Mouse (Mus musculus): ENCODE results near the gene Dclk1.

Dclk1 gene

DNA sequence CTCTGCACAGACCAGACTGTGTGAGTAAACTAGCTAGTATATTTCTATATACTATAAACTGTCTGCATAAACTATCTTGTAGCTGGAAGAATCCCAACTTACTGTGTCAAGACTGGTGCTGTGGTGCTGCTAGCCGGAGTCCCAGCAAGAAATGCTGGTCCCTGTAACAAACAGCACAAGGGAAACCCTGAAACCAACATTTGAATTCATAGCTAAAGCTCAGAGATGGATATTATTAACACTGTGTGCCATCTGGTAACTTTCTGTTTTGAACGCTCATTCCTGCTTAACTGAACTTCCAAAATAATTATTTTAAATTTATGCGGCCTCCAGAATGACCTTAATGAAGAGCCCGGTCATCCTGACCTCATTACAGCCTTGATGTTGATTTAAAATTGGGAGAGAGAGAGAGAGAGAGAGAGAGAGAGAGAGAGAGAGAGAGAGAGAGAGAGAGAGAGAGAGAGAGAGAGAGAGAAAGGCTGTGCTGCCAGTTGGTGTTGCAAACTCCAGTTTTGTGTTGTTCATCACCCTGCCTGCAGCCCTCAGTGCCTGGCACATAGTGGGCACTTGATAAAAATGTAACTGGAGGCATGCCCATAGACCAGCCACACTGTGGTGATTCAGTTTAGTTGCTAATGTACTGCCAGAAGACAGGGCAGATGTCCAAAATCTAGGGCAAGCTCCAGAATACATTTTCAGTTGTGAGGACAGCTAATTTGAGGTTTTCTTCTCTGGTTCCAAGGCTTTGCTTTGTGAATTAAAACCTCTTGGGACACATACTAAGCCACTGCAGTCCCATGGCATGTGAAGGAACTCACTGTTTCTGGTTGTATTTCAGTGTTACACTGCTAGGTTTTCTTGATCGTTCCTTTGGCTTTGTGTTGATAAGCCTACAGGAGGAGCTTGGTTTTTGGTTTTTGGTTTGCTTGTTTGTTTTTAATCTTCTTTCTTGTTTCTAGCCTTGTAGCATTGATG, 205.6 kb downstream of the Dclk1 start:
- no peak for DNase-seq (ENCODE audit: extremely low read depth, low read depth, low spot score)

DNA sequence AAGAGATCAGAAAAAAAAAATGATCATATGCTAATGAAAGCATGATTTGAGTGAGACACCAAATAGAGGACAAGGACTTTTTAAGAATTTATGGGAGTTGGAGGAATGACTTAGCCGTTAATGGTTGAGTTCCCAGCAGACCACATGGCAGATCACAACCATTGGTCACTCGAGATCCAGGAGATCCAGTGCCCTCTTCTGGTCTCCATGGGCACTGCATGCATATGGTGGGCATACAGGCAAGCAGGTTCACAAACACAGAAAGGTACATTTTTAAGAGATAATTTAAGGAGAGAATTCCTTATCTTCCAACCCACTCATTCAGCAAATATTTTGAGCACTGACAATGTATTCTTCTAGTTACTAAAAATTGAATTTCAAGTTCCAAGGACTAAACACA, 207.0 kb downstream of the Dclk1 start:
- no peak for DNase-seq (ENCODE audit: extremely low read depth, low read depth, low spot score)

DNA sequence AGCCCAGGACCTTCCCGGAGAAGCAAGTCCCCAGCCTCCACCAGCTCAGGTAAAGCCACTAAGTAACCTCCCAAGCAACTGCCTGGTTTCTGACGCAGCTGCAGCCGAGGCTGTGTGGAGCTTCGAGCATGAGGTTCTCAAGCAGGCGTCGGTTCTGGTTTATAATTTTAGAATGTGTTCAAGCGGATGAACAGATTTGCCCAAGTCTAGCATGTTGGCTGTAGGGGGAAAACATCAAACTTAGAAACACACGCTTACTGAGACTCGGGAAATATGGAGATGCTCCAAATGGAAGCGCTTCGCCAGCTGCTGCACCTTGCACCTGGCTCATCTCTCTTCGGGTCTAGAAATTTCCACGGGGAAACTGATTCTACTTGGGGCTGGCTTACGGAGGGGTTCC, 208.9 kb downstream of the Dclk1 start:
- no peak for DNase-seq (ENCODE audit: extremely low read depth, low read depth, low spot score)

DNA sequence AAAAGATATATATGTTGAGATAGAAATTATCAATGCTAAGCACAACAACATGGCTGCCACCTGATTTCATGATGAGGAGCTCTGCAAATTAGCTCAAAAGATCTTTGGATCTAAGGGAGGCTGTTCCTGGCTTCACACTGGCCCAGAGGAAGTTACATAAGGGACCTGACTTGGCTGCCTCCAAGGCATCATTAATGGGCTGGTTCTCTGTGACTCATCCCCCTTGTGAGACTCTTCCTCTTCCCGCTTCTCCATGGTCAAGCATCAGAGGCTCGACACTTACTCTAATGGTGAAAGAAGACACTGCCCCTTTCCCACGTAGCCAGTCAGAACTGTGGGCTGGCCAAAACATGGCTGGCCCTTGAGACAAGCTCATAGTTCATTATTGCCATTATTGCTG, 209.7 kb downstream of the Dclk1 start:
- no peak for DNase-seq (ENCODE audit: extremely low read depth, low read depth, low spot score)

DNA sequence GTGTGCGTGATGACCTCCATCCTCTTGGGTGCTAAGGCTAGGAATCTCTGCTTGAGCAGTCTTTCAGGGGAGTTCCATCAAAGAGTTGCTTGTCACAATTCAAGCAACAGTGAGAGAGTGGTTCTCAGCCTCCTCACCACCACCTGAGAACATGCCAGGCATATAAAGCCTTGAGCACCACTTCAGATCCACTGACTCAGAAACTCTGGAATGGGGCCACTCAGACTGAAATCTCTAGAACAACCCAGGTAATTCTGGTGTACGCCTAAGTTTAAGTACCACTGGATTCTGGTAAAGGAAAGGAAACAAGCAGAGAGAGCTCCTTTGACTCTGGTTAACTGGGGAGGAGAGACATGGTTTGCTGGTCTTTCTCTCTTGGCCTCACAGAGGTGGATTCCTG, 210.3 kb downstream of the Dclk1 start:
- no peak for DNase-seq (ENCODE audit: extremely low read depth, low read depth, low spot score)

DNA sequence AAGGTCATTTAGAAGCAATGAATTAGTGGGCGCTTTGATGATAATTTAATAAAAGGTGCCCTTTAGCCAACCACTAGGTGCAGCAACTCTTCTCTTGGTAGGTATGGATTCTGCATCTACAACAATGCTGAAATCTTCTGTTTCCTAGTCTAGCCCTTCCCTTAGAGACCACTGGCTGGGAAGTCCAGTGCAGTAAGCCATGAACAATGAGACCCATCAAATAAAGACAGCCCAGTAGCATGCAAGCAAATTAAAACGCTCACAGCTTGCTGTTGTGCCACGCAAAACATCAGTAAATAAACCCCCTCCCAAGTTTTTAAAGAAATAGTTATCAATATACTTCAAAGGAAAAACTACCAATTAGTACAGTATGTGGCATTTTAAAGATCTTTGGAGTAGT, 218.9 kb downstream of the Dclk1 start:
- no peak for DNase-seq (ENCODE audit: extremely low read depth, low read depth, low spot score)

DNA sequence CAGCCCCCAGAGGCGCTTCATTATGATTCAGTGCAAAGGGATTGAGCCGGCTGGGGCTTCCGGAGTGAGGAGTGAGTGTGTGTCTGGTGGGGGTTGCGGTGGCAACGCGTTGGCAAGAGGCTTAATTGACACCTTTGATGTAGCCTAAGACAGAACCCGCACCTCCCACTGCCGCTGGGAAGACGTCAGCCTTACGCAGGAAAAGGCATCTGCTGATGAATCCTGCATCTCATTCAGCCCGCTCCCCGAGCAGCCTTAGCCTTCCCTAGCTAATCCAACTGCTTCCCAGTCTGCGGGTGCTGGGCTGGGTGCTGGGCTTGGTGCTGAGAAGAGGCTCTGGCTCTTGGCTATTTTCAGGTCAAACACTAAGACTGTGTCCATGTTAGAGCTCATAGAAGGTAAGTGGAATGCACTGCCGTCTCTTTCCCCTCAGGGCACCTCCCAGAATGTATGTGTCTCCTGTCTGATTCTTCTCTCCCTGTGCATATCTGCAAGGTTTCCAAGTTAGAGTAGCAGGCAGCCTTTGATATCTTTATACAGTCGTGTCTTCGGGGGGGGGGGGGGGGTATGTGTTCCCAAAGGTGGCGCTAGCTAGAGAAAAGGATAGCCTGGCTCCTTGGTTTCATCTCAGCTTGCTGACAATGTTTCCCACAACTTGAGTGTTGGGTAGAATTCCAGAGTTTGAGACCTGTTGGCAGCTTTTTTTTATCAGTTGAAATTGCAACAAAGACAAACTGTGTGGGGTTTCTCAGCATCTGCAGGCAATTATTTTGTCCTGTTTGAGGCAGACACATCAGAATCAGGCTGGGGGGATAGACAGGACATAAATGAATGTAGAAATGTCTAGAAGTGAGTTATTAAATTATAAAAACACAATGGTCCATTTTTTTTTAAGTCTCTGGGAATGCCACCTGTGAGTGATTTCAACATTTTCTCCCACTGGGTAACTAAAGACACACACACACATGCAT, 219.8 kb downstream of the Dclk1 start:
- no peak for DNase-seq (ENCODE audit: extremely low read depth, low read depth, low spot score)

DNA sequence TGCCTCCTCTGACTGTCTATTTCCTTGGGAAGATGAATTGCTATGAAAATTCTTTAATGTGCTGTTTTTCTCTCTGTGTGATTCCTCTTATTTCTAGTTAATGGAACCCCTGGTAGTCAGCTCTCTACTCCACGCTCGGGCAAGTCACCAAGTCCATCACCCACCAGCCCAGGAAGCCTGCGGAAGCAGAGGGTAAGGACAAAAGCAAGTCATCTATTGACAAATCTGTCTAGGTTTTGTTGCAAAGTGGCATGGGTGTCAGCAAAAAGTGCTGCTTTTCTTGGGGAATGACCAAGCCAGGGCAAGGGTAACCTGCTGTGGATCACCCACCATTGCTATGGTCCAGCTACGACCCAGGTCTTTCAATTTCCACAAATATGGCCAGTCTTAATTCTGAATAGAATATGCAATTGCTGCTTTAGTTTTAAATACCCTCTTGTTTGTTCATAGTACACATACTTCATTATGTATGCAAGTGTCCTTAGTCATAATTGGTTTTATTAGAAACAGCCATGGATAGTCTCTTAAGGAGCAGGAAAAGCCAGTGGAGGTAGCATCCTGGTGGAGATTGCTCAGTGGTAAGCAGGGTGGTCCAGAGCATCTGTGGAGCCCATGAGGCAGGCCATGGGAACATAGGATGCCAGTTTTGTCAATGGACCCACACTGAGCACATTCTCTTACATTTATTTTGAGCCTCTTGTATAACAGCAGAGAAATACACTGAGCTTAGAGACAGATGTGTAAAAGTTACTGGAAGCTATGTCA, 220.9 kb downstream of the Dclk1 start:
- DNase-seq (ENCODE audit: extremely low read depth, low read depth, low spot score) = no peak

DNA sequence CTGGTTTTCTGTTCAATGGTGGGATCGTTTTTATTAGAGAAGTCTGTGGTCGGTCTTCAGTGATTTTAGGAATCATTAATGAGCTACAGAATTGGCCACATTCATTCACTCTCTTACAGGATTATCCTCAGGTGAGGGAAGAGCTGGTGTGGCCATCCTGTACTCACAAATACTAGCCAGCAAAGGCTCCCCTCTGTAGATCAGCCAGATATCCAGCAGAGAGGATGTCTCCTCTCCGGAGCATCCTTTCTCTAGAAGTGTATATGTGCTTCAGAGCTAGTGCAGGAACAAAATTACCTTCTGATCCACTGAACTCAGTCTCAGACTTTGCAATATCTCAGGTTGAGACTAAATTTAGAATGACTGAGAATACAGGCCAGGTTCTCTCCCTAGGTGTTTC, 222.1 kb downstream of the Dclk1 start:
- DNase-seq (ENCODE audit: extremely low read depth, low read depth, low spot score) = no peak

DNA sequence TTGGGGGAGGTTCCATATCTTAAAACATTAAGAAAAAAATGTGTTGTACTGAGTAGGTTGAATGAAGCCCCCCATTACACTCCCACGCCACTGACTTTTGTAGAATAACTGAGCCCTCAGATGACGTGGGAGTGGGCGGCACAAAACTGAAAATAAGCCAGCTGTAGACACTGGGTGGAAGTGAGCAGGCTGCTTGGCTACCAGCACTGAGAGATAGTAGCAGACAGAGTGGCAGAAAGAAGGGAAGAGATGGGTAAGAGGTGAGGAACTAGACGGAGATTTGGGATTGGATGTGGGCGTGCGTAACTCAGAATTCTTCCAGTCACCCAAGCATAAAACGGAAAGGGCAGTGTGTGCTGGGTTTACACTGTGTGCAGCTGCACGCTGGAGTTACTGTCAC, 223.6 kb downstream of the Dclk1 start:
- no peak for DNase-seq (ENCODE audit: extremely low read depth, low read depth, low spot score)

DNA sequence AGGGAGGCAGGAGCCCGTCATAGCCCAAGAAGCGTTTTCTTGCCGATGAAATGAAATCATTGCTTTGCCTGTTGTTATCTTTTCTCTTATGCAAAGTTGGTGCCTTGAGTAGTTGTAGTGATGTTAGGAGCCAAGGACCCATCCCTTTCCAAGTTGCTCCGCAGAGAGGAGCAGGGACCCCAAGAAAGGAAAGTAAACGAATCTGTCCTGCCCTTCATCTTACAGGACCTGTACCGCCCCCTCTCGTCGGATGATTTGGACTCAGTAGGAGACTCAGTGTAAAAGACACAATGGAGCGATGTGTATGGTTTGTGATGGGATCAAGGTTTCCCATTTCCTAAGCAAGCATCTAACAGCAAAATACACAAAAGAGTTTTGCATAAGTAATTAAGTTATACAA, 224.2 kb downstream of the Dclk1 start:
- DNase-seq (ENCODE audit: extremely low read depth, low read depth, low spot score) = no peak

DNA sequence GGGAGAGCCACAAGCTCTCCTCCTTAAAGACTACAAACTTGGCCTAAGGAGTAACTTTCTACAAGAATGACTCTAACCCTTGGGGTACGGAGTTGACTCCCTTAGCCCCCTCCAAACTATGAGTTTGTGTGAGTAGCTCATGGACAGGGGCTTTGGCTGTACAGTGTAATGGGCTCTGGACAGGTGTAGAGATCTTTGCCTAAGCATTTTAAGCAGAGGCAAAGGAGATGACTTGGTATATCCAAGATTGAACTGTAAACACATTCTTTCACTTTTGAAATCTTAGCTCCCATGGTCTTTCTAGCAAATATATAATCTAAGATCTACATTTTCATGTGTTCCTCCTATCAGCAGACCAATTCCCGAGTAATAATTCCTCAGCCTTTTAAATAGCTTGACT, 229.9 kb downstream of the Dclk1 start, which contains the start of gene Gm21954:
Gene Gm21954, minus strand, starts transcription at position 101 of the 400 bp plus-strand sequence.
- DNase-seq (ENCODE audit: extremely low read depth, low read depth, low spot score) = no peak

DNA sequence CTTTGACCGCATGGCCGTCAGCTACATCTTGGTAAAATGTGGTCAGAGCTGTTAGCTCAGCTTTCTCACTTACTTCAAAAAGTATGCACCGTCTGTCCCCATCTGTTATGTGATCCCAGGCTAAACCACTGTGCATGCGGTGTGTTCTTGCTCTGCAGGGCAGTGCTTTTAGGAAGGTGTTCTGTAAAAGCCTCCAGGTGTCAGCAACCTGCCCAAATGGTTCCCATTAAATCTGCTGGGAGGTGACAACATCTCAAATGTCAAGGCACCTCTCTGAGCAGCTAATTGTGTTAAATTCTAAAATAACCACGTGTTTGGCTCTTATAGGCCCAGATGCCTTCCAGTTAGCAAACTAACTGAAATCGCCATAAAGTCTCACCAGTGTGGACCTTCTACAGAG, 231.0 kb downstream of the Dclk1 start:
- no peak for DNase-seq (ENCODE audit: extremely low read depth, low read depth, low spot score)

DNA sequence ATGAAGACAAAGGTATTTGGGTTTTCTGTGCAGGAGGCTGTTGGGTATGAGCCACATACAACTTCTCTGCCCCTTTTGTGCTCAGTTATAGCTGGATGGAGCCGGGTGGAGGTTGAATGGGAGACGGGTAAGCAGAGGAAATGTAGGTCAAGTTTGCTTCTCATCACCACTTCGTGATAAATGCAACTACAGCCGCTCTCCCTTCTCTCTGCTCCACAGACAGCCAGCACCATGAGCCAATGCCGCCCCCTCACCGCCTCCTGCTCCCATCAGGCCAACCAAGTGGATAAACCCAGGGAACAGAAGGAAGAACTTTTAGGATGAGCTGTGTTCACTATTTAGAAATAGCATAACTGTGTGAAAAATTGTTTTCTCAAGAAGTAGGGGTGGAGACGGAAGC, 234.5 kb downstream of the Dclk1 start:
- no peak for DNase-seq (ENCODE audit: extremely low read depth, low read depth, low spot score)

DNA sequence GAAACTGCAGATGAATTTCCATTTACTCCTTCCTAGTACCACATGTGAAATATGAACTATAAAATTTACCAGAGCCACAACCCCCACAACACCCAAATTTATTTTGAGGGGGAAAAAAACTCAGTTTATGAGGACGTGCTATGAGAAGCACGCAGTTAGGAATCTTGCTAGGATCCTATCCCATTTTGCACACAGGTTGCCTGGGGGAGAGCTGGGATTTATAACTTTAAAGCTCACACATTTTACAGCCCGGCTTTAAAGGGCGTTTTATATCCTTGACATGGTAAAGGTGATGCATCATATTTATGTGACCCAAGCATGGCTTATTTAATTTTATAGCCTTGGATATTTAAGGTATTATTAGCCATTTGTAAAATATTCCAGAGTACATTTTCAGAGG, 237.1 kb downstream of the Dclk1 start:
- DNase-seq (ENCODE audit: extremely low read depth, low read depth, low spot score) = no peak

DNA sequence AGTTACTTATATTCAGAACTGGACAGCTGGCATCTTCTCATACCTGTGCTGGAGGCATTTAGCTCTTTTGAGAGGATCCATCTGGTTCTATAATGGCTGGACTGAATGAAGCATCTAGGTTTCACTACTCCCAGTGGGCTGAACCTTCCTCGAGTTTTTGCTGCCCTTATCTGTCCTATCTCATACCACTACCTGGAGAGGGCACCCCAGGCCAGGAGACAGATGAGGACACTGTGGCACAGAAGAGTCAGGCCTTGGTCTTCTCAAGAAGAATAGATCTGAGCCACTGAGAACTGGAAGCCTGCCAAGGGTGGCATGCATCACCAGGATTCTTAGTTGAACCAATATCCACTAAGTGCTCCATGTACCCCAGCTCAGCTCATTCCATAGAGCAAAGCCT, 239.0 kb downstream of the Dclk1 start:
- no peak for DNase-seq (ENCODE audit: extremely low read depth, low read depth, low spot score)

DNA sequence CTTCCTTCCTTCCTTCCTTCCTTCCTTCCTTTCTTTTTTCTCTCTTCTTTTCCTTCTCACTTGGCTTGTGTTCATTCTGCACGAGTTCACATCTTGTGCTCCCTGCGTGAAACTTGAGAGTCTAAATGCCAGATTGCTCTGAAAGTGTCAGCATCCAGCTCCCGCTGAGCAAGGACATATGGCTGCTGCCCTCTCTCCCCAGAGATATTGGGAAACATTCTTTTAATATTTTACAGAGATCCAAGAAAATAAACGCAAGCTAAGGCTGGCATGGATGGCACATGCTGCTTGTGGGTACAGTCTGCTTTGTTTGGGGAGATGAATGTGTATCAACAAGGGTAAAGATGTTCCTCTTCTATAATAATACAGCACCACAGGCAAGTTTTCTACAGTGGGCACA, 241.2 kb downstream of the Dclk1 start:
- DNase-seq (ENCODE audit: extremely low read depth, low read depth, low spot score) = no peak

DNA sequence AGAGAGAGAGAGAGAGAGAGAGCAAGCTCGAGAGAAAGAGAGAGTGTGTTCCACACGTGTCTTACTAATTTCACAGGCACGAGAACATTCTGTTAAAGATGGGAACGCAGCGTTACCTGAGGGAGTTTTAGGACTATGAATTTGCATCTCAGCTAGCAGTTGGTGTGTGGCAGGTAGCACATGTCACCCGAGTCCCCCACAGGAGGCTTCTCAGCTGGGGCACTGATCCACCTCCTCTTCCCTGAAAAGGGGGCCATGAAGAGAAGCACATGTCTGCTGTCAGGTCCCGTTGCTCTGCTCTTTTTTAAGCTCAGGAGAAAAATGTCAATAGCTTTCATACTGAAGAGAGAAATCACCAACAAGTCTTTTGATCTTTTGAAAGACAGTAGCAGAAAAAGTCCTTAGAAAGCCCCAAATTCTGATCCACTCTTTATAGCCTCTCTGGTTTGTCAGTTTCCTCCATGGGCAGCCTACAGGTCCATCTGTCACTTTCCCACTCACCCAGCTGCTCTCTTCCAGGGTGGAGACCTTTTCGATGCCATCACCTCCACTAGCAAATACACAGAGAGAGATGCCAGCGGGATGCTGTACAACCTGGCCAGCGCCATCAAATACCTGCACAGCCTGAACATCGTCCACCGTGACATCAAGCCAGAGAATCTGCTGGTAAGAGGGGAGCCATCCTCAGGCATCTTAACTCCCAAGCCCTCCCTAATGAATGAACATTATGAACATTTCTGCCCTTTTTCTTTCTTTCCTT, 247.2 kb downstream of the Dclk1 start:
- no peak for DNase-seq (ENCODE audit: extremely low read depth, low read depth, low spot score)

DNA sequence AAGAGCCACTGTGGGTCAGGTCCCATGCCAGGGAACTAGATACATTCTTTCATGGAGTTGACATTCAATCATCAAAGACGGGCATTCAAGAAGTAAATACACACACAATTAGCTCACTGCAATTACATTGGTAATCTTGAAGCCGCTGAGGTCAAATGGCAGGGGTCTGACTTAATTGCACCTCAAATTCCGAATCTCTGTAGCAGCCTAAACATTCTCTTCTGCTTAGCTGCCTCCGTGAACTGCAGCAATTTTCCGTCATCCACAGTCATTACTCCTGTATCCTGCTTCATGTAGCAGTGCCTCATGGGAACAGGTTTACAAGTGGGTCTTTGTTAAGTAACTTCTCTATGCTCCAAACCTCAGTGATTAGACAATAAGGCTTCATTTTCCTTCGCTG, 249.9 kb downstream of the Dclk1 start:
- no peak for DNase-seq (ENCODE audit: extremely low read depth, low read depth, low spot score)

DNA sequence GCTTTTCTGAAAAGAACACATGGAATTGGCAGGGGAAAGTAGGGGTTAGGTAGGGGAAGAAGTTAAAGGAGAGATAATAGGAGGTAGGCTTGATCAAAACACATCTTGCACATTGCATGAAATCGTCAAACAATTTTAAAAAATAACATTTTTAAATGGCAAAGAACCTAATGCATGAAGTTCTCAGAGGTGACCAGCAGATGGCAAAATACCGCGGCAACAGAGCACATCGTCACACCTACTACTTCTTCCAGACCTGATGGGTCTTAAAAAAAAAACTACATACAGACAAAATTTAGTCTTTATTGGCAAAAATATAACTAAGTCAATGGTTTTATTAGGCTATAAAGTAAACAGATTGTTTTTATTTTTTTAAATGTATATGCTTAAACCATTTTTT, 252.2 kb downstream of the Dclk1 start:
- no peak for DNase-seq (ENCODE audit: extremely low read depth, low read depth, low spot score)
